Mouse (Mus musculus) midbrain, embryonic 14.5 days (tissue): Measurements from ENCODE around the gene Osbpl5. TPM values are rescaled to one million over a fixed set of nuclear protein-coding genes. Genes with fewer than 3 reads are reported as not detected.
"Not testable (repeated sequence)": the region's sequence is repeated elsewhere in the genome, so short reads cannot be mapped to it uniquely, and the experiment has no call there.

Experiments used
- ATAC-seq: fragments of 200-750 bp; cut with Nextera tagmentation; 2 replicates; pipeline ENCODE4 v1.8.0; 2017; ENCODE audit warnings: moderate number of reproducible peaks, moderate library complexity; ENCODE audit not compliant: low FRiP score, low TSS enrichment
- DNase-seq: peaks from one replicate; pipeline ENCODE4 v3.0.0-alpha.2; 2015
- H3K27ac ChIP-seq: fragments of 300-500 bp; sonication (generic); replicated peaks from 2 replicates; pipeline ENCODE4 v1.5.1; 2014; ENCODE audit warnings: mild to moderate bottlenecking, low read depth, low read length, moderate library complexity
- H3K27me3 ChIP-seq: fragments of 300-500 bp; sonication (generic); 2 replicates; pipeline ENCODE4 v1.6.1; 2014; ENCODE audit warnings: low read length, control low read depth, mixed read lengths; ENCODE audit not compliant: control insufficient read depth, insufficient read depth
- H3K36me3 ChIP-seq: fragments of 300-500 bp; sonication (generic); 2 replicates; pipeline ENCODE4 v1.6.1; 2014; ENCODE audit warnings: low read length, control low read depth; ENCODE audit not compliant: control insufficient read depth, insufficient read depth
- H3K4me1 ChIP-seq: fragments of 300-500 bp; sonication (generic); 2 replicates; pipeline ENCODE4 v1.6.1; 2014; ENCODE audit warnings: mild to moderate bottlenecking, antibody characterized with exemption, low read length, control low read depth; ENCODE audit not compliant: control insufficient read depth, insufficient read depth
- H3K4me2 ChIP-seq: fragments of 300-500 bp; sonication (generic); 2 replicates; pipeline ENCODE4 v1.6.1; 2014; ENCODE audit warnings: mild to moderate bottlenecking, low read length, moderate library complexity
- H3K4me3 ChIP-seq: fragments of 300-500 bp; sonication (generic); replicated peaks from 2 replicates; pipeline ENCODE4 v1.5.1; 2014; ENCODE audit warnings: low read depth, low read length
- H3K9ac ChIP-seq: fragments of 300-500 bp; sonication (generic); replicated peaks from 2 replicates; pipeline ENCODE4 v1.6.1; 2014; ENCODE audit warnings: mild to moderate bottlenecking, low read length, moderate library complexity
- H3K9me3 ChIP-seq: fragments of 300-500 bp; sonication (generic); 2 replicates; pipeline ENCODE4 v1.6.1; 2016; ENCODE audit warnings: low read length, control low read depth, mixed read lengths; ENCODE audit not compliant: control insufficient read depth
- WGBS: fragments of 180-500 bp; shearing (Covaris S2); extraction: QIAGEN DNeasy Blood & Tissue Kit; methylation state at CpG from one replicate; pipeline ENCODE4 v1.1.7; 2014; 5-methylcytosine and 5-hydroxymethylcytosine counted together
- polyA plus RNA-seq: library from polyadenylated mRNA; unstranded; fragments of >200 nt; fragmentation: Nextera tagmentation; extraction: Ambion mirVana; gene quantifications from 2 replicates; pipeline ENCODE4 v1.2.1, GENCODE M21; 2014

Gene Osbpl5
- polyA plus RNA-seq, 1 experiment from 2014 or later, result 30.1 TPM

- DNase-seq, result no peak
- Histone ChIP-seq H3K9ac (no peak overlapping the region), H3K9me3 (no peaks in the 10 kb centered on the region), H3K4me1 (0 out of 2 replicates have a peak, but pooled peaks cover 3% of the 10 kb centered on the region), H3K27ac (no peak overlapping the region), H3K4me3 (no peak overlapping the region), H3K27me3 (no peaks in the 10 kb centered on the region), H3K4me2 (no peak overlapping the region), H3K36me3 (peaks cover 67% of the 10 kb centered on the region)
- ATAC-seq, result no peak
- 83% methylated on average over 7 of the region's 7 CpGs for WGBS
Observed at GRCm38 (mm10) chr7:143689481-143689880, 67.3 kb downstream of the Osbpl5 start.

GRCm38 (mm10) chr7:143686676-143687075 is 70.1 kb downstream of the Osbpl5 start:
- not testable (repeated sequence) for ATAC-seq

GRCm38 (mm10) chr7:143686191-143686590 is 70.6 kb downstream of the Osbpl5 start:
- WGBS, result 65% methylated on average over 4 of the region's 4 CpGs

More at GRCm38 (mm10) chr7:143686676-143687075, 70.1 kb downstream of the Osbpl5 start:
- H3K27me3 ChIP-seq, H3K27ac ChIP-seq, H3K4me2 ChIP-seq, H3K9me3 ChIP-seq, H3K4me3 ChIP-seq, DNase-seq, H3K9ac ChIP-seq, H3K4me1 ChIP-seq: not testable (repeated sequence)
- peaks cover 39% of the 10 kb centered on the region for H3K36me3 ChIP-seq
- 91% methylated on average over 3 of the region's 3 CpGs for WGBS

GRCm38 (mm10) chr7:143685359-143686067 is 71.3 kb downstream of the Osbpl5 start, which contains the start of gene Tnfrsf23:
Tnfrsf23 (minus strand) TSS chr7:143685872.
- H3K4me3 ChIP-seq, result peak within 1 kb of the TSS; percentile 29
- no peak within 1 kb of the TSS for H3K9ac ChIP-seq
- H3K36me3 ChIP-seq, result peaks cover 27% of the 10 kb centered on the region
- 0 out of 2 replicates have a peak, but pooled peaks cover 3% of the 10 kb centered on the region for H3K4me1 ChIP-seq
- peak within 1 kb of the TSS; percentile 64 for H3K4me2 ChIP-seq
- no peak within 1 kb of the TSS for H3K27ac ChIP-seq
- H3K27me3 ChIP-seq, result no peaks in the 10 kb centered on the region
- H3K9me3 ChIP-seq, result no peaks in the 10 kb centered on the region
- WGBS, result 3% methylated on average over 35 of the region's 35 CpGs
- DNase-seq, result peak; percentile 79
- no peak for ATAC-seq

More at GRCm38 (mm10) chr7:143686191-143686590, 70.6 kb downstream of the Osbpl5 start:
- not testable (repeated sequence) for H3K4me1 ChIP-seq, H3K9ac ChIP-seq, H3K4me2 ChIP-seq, ATAC-seq, DNase-seq, H3K27me3 ChIP-seq, H3K4me3 ChIP-seq, H3K9me3 ChIP-seq, H3K27ac ChIP-seq
- H3K36me3 ChIP-seq, result peaks cover 34% of the 10 kb centered on the region

GRCm38 (mm10) chr7:143684569-143684968 is 72.2 kb downstream of the Osbpl5 start:
- H3K4me2 ChIP-seq, H3K4me1 ChIP-seq, H3K9ac ChIP-seq, DNase-seq, H3K9me3 ChIP-seq, H3K27me3 ChIP-seq, H3K27ac ChIP-seq, H3K4me3 ChIP-seq, ATAC-seq: not testable (repeated sequence)
- 91% methylated on average over 1 of the region's 2 CpGs for WGBS
- H3K36me3 ChIP-seq, result peaks cover 18% of the 10 kb centered on the region

- H3K36me3 ChIP-seq, result no peaks in the 10 kb centered on the region
- no peak for ATAC-seq
Observed at GRCm38 (mm10) chr7:143681566-143681965, 75.2 kb downstream of the Osbpl5 start.

GRCm38 (mm10) chr7:143680836-143681235 is 75.9 kb downstream of the Osbpl5 start:
- not testable (repeated sequence) for H3K4me3 ChIP-seq, ATAC-seq, H3K36me3 ChIP-seq, H3K4me2 ChIP-seq, H3K27me3 ChIP-seq, H3K27ac ChIP-seq, DNase-seq, H3K9me3 ChIP-seq, H3K9ac ChIP-seq, H3K4me1 ChIP-seq
- 50% methylated on average over 2 of the region's 2 CpGs for WGBS

More at GRCm38 (mm10) chr7:143681566-143681965, 75.2 kb downstream of the Osbpl5 start:
- no peak for DNase-seq
- H3K27me3 ChIP-seq, result no peaks in the 10 kb centered on the region
- no peak overlapping the region for H3K4me2 ChIP-seq
- no peak overlapping the region for H3K27ac ChIP-seq
- H3K4me3 ChIP-seq, result no peak overlapping the region
- 73% methylated on average over 1 of the region's 1 CpGs for WGBS
- H3K9me3 ChIP-seq, result no peaks in the 10 kb centered on the region
- 0 out of 2 replicates have a peak, but pooled peaks cover 3% of the 10 kb centered on the region for H3K4me1 ChIP-seq
- no peak overlapping the region for H3K9ac ChIP-seq

- ATAC-seq, H3K27me3 ChIP-seq, H3K9ac ChIP-seq, H3K4me2 ChIP-seq, H3K9me3 ChIP-seq, H3K4me1 ChIP-seq, H3K4me3 ChIP-seq, H3K27ac ChIP-seq, DNase-seq, H3K36me3 ChIP-seq: not testable (repeated sequence)
- 82% methylated on average over 2 of the region's 2 CpGs for WGBS
Observed at GRCm38 (mm10) chr7:143679650-143680049, 77.1 kb downstream of the Osbpl5 start.
